Mouse (Mus musculus) heart, adult 9 months (tissue): ENCODE results near the gene Ptprn.
A peak's percentile ranks its signal among the peaks of the same experiment; 100 is the strongest.
"Not testable (repeated sequence)": the region's sequence is repeated elsewhere in the genome, so short reads cannot be mapped to it uniquely, and the experiment has no call there.

Experiments
- DNase-seq, 2 experiments: peaks; one replicate each; pipeline ENCODE4 v3.0.0; 2022; ENCODE audit warnings: low spot score in 2 of 2

Ptprn gene

DNA sequence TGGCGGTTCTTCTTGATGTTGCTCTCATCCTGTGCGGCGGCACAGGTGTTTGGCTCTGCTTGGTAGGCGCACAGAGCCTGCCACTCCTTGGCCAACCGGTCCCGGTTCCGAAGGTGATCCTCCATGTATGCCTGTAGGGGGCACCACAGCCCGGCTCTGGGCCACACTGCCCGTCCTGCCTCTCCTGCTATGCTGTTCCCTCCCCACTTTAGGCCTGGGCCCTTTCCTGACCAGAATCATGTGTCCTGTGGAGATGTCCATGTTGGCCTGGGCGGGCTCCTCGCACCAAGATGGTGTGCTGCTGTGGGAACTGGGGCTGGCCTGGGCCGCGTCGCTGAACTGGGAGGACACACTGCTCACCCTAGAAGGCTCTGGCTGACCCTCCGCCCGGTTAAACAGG is 11.3 kb downstream of the Ptprn start:
- DNase-seq, result no peak

DNA sequence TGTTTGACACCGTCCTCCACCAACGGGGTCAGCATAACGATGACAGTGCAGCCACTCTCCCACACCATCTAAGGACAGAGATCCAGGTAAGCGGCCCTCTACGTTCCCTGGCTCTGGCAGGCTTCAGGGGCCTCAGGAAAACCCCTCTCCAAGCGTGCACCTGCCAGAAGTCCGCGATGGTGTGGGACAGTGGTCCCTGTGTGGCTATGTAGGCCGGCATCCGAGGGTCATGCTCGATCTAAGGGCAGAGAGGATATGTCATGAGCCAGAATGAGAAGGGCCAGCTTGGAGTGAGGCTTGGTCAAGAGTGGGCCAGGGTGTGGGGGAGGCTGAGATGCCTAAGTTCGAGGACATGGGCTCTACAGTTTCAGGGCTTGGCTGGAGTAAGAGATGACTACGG is 12.0 kb downstream of the Ptprn start:
- no peak for DNase-seq

DNA sequence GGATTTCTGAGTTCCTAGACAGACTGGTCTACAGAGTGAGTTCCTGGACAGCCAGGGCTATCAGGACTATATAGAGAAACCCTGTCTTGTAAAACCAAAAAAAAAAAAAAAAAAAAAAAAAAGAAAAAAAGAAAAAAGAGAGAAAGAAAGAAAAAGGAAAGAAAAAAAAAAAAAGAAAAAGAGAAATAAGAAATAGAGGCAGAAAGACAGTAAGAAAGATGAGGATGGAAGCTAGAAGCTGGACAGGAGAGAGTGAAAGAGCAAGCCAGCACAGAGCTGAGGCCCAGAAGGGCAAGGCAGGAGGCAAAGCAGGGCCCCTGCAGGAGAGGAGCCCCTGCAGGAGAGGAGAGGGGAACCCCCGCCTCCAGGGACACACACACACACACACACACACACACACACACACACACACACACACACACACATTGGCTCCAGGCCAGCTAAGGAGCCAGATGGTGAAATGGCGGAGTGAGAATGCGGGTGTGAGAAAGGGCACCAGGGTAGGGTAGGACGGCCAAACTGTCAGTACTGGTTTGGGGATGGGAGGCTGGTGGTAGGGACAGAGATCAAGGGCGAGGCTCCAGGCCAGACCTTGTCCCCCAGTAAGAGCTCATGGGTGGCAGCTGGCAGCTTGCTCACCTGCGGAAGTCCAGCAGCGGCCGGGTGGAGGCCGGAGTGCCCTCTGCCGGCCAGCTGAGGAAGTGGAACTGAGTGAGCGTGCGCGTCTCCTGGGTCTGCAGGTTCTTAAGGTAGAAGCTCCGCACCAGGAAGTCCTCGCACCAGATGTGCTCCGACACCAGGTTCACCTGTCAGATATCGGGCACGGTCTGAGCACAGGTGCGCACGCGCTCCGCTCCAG is 13.0 kb downstream of the Ptprn start:
- peak; percentile 72 to 77 for DNase-seq

DNA sequence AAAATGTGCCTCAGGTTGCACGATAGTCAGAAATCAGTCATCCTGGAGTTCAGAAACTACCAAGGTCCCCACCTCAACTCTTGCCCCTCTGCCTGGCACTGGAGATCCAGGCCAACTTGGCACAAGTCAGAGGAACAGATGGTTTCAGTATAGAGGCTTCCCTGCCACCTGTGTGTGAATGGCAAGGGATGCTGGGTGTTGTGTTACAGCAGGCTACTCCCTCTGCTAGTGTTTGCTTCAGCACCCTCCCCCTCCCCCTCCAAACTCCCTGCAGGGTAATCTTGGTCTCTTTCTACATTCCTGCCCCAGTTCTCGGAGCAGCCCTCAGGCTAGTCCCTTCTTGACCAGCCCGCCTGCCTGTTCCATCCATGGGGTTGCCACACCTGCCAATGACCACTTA is 13.8 kb downstream of the Ptprn start:
- no peak for DNase-seq

DNA sequence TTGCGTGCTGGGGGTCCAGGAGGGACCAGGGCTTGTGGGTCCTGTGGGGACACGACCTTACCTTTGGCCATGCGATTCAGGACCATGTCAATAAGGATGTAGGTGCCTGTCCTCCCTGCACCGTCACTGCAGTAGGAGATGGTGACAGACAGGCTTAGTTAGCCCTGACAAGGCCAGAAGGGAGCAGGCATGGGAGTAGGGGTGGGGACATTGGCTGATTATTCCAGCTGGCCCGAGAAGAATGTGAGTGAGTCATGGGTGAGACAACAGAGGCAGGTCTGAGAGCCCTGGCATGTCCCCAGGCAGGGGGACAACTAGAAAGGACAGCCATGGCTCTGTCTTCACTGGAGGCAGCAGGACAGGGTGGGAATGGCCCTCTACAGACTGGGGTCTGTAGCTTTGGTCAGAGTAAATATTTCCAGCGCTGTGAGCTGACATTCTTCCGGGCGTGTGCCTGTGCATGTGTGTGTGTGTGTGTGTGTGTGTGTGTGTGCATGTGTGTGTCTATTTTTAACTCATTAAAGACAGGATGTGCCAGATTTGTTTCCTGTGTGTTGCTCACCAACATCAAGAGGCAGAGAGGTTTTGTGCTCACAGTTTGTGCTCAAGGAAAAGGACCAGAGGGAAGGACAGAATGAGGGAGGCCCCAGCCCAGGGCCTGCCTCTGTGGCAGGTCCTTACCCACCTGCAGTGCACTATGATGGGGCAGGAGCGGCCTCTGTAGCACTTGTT is 16.1 kb downstream of the Ptprn start:
- DNase-seq, result peak; percentile 74 to 82

DNA sequence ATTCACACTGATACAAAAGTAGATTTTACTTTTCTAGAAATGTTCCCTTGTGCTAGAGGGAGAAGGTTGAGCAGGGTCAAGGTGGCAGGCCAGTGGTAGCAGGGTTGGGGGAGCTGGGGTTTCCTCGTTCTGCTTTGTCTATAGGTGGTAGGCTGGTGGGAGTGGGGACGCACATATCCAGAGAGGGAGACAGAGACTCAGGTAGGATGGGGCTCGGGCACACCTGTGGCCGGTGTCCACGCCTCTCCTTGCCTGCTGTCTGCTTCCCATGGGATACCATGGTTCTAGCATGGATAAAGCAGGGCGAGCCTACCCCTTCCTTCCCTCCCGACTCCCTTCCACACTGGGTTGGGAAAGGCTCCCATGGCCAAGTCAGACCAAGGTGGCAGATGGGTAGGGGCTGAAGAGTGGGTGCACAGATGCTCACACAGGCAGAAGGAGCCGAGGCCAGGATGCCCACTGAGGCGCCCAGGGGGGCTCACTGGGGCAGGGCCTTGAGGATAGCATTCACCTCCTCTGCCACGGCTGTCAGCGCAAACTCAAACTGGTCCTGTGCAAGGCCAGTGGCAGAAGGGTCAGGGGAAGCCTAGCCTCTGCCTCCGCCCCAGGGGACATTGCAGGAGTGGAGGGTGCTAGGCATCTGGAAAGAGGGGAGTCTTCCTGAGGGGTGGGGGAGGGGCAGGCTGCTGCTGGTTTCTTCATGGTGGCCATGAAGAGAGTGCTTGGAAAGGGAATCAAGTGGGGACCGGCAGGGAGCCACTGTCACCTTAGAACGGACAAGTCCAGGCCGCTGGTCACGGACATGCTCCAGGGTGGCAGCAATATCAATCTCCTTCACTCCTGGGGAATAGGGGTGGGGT is 17.0 kb downstream of the Ptprn start:
- DNase-seq, result no peak

DNA sequence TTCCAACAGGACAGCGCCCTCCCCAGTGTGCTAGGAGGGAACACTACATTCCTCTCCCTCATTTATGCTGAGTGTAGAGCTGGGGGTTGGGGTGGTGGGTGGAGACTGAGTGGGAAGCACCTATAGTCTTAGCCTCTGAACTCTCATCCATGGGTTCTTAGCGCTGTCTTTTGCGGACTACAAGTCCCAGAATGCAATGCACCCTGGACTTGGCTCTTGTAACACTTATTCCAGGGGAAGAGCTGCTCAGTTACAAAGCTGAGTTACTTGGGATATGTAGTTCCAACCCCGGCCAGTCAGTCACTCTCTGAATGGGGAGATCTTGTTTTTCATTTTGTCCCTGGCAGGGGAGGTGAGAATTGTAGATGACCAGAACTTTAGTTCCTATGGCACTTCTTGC is 19.5 kb downstream of the Ptprn start:
- DNase-seq, result no peak

DNA sequence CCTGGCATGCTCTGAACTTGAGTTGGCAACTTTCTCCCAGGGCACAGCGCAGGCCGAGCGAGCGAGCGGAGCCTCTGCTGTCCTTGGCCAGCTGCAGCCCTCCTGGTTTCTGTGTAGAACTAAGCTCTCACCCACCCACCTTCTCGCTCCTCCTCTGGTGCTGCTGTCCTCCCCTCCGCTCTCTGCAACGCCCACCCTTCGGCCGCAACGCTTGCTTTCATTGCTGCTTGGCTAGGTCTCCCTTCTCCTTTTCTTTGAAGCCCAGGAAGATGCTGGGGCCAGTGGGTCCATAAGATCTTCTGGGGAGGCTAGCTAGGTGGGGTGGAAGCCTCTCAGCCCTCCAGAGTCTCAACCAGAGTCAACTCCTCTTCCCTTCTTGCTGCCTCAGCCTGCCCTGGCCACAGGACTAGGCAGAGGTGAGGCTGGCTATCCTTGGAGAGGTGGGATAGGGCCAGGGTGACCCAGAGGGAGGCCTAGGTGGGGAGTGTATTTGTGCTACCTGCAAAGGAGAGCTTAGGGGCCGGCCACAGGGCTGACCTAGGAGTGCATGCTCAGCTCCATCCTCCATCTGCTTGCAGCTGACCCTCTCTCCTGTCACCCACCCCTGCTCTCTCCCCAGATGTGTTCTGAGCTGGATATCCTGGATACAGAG is 20.0 kb downstream of the Ptprn start:
- DNase-seq, result no peak

DNA sequence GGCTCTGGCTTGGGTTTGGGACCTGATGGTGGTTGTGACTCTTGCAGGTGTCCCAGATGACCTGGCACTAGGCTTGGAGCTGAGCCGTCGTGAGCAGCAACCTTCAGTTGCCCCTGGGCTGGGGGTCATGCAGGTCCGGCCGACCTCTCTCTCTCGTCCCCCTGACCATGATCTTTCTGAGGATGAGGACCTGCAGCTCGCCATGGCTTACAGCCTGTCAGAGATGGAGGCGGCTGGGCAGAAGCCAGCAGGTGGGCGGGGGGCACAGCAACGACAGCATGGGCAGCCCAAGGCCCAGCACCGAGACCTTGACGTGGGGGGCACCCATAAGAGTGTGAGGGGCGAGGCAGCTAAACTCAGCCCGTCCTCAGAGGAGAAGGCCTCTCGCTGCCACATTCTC is 20.9 kb downstream of the Ptprn start:
- no peak for DNase-seq

DNA sequence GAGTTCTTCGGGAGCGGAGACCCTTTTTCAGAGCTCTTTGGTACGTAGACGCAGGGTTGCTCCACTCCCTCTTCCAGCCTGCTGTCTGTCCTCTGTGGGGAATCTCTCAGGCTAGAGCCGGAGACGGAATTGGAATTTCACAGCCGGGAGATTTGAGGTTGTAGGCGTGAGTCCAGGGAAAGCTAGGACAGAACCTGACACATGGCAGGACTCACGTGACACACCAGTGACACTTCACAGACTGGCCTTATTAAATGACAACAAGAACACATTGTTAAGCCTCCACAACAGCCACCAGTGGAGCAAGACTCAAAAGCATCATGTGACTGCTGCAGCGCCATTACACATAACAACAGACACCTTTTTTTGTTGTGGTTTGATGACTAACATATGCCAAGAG is 24.7 kb downstream of the Ptprn start:
- peak in 1 of 2 experiments; percentile 64 for DNase-seq

DNA sequence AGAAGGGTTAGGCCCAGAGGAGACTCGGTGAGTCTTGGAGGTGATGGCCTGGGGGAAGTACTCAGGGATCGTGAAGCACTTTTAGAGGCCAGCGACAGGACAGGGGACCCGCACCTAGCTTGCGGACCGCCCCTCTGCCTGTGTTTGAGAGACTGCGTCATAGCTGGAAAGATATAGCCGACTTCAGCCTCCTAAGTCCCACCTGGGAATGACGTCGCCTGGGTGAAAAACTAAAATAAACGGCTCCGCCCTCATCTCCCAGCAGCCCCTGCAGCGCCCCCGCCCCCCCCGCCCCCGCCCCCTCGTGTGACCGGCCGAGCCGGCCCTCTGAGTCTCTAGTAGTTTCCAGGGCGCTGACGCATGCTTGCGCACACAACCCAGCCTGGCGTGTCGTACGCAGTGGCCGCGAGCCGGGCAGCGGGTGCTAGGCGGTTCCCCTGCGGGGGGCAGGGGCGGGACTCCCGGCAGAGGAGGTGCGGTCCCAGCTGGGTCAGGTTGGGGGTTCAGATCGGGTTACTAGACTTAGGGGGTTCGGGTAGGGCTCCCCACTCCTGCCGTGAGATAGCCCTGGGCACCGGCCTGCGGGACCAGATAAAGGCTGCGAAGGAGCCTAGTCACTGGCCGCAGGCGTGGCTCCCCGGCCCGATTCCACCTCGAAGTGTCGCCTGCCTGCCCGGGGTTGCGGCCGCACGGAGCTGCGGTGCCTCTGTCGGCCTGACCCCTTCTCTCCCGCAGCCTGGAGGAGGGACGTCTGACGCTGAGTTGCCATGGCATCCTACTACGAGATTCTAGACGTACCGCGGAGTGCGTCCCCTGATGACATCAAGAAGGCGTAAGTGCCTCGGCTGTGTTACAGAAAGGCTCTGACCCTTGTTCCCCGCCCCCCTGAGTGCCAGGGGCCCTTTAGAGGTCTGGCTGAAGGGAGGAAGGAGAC is 27.9 kb downstream of the Ptprn start, which contains the start of gene Dnajb2:
TSS of gene Dnajb2 (plus strand) at position 290 of the 934 bp plus-strand sequence.
- DNase-seq, result peak; percentile 92 to 93

DNA sequence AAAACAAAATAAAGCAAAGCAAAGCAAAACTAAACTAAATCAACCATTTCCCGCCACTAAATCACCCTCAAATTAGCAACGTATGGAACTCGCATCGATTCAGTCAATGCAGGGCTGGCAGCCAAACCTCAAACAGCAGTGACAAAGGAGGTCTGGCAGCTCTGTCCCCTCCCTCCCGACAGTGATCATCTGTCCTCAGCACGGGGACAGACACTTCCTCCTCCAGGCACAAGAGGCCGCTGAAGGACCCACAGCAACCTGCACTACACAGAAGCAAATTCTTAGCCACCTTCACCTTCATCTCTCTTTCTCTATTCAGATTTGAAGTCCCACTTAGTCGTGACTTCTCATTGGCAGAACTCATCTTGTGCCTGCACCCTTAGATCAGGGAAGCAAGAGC is 29.7 kb downstream of the Ptprn start:
- DNase-seq, result peak; percentile 64 to 73

DNA sequence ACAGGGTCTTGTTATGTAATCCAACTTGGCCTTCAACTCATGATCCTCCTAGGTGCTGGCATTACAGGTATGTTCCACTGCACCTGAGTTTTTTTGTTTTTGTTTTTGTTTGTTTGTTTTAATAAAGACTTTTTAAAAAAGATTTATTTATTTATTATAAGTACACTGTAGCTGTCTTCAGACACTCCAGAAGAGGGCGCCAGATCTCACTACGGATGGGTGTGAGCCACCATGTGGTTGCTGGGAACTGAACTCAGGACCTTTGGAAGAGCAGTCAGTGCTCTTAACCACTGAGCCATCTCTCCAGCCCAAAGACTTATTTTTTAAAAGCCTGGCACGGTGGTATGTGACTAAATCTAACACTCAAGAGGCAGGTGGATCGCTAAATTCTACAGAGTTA is 31.8 kb downstream of the Ptprn start:
- not testable (repeated sequence) for DNase-seq

DNA sequence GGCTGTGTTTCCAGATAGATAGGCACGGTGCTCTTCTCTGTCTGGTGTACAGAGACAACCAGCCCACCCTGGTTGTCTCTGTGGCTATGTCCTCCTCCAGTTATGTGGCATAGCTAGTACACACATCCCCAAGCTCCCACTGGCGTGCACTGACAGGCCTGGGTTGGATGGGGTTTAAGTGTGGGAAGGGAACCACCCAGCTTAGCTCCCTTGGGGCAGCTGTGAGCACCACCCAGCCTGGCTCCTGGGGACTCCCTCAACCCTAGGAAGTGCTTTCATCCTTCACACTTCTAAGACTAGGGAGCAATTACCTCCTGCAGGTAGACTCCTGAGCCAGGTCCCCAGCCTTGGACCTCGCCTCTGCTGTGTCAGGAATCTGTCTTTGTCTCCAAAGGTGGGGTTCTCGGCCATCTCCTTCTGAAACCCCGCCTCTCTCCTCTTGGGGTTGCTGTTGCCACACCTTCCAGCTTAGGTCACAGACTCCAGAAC is 32.6 kb downstream of the Ptprn start, which contains the start of gene A630095N17Rik:
TSS of gene A630095N17Rik (minus strand) at position 439 of the 489 bp plus-strand sequence.
- no peak for DNase-seq

DNA sequence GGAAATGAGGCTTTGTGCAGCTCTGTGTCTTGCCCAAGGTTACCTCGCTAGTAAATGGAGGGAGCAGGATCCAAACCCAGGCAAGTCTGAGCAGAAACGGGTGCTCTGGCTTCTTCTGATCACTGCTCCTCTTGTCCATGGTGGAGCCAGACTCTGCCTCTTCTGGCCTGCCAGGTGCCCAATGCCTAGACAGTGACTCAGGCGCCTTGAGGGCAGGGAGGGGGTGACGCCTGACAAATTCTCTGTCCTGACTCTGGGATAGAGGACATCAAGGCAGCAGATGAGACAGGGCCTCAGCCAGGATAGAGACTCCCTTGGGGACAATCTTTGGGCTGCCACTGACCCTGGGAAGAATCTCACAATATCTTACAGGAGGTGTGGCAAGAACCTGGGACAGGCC is 33.1 kb downstream of the Ptprn start:
- DNase-seq, result no peak

DNA sequence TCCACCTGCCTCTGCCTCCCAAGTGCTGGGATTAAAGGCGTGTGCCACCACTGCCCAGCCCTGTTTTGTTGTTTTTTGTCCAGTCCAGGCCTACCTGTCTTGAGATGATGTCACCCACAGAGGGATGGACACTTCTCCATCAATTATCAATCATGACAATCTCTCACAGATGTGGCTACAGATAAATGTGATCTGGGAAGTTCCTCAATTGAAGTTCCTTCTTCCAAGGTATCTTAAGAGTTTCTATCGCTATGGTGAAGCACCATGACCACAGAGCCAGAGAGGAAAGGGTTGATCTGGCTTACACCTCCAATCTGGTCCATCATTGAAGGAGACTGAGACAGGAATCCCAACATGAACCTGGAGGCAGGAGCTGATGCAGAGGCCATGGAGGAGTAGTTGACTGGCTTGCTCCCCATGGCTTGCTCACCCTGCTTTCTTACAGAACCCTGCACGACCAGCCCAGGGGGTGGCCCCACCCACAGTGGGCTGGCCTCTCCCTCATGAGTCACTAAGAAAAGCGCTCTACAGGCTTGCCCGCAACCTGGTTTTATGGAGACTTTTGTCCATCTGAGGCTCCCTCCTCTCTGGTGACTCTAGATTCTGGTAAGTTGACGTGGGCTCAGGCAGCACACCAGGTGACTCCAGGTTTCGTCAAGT is 33.8 kb downstream of the Ptprn start:
- DNase-seq, result no peak

DNA sequence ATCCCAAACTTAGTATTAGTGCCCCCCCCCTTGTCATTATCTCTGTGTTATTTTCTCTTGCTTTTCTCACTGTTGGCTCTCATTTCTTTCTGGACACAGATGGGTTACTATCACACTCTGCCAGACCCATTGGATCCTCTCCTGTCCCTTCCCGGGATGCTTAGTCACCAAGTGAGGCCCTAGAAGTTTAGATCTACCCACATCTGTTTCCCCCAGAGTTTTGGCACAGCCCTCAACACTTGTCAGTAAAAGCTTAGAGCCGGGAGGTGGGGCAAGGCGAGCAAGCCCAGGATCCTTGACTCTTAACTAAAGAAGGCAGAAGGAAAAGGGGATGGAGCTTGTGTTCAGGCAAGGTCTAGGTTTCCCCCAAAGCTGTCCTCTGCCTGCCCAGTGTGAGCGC is 35.1 kb downstream of the Ptprn start:
- DNase-seq, result no peak

DNA sequence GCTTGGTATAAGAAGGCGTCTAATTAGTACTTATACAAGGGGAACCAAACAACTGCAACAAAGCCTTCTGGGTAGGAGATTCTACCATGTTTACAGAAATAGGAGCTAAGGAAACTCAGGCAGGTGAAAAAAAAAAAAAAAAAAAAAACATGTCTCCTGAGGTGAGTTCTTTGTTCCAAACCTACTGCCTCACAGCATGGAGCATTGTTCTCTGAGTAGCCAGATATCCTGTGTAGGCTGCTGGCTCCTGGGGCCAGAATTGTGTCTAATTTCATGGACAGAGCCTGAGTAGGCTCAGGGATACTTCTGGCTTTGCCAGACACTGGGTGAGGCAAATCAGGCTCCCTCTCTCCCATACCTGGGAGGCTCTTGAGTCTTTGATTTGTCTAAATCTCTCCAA is 36.6 kb downstream of the Ptprn start:
- no peak for DNase-seq

DNA sequence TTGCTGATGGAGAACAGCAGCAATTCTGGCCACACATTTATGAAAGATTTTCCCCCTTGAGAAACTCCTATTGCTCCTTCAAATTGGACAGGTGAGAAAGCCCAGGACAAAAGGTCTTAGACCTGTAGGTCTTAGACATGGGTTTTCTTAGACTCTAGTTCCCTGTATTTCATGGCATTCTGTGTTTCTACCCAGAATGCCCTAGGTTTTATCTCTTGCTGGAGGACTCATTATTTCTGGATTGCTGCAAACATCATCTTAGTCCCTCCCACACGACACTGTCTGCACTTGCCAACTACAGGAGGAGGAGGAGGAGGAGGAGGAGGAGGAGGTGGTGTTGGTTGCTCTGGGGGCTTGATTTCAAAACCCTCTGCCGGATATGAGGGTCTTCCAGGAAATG is 38.2 kb downstream of the Ptprn start:
- DNase-seq, result no peak

DNA sequence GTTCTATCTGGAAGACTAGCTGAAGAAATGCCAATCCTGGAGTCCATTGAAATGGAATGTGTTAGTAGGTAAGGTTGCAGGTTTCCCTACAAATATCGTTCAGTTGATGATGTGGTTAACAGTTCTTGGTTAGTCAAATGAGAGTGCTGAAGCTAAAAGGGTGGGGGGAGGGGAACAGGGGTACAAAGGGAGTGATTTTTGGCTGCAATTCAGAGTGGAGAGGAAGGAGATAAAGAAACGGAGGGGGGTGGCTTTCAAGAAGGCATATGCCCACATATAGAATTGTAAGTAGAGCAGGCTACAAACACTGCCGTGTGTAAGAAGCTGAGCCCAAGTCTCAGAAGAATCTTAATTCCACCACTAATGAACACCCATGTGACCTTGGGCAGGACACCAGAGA is 38.8 kb downstream of the Ptprn start:
- no peak for DNase-seq
